Comparison of ENCODE assay signal across 32 mouse cellular contexts in the genomic region with DNA sequence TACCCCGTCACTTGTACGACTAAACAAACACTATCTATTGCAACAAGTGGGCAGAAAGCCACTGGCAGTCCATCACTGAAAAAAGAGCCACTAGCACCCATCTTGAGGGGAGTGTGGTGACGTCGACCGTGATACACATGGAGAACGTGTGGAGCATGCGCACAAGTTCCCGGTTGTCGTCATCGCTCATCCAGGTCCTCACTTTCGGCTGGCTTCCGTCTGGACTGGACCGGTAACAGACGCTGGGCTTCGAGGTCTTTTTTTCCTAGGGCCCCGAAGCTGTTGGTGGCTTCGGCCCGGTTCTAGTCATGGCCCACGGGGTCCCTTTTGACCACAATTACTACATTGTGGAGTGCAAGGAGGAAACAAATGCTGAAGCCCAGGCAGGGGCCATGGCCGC. TPM values are rescaled to one million over a fixed set of nuclear protein-coding genes. Genes with fewer than 3 reads are reported as not detected.
DNase-seq lines count a peak whose midpoint lies in the region; ATAC-seq and TF ChIP-seq lines count a peak whose summit lies in the region.
"Had no signal": no experiment of that assay in that cellular context is flagged by ENCODE, and none has a peak within 500 bp of the region (broad histone marks: within the 10 kb centered on the region; RNA-seq: fewer than 3 reads in every experiment).

Gene Rhox13, plus strand, starts transcription at position 238 of the 400 bp plus-strand sequence.

- H3K27me3 ChIP-seq in testis, adult 2 months (ENCODE audit: control insufficient read depth, insufficient read depth, low read length): no peaks in the 10 kb centered on the region
- no peaks in the 10 kb centered on the region for H3K27me3 ChIP-seq in ES-Bruce4 (ENCODE audit: control insufficient read depth, insufficient read depth, low read length, poor library complexity, severe bottlenecking)
- H3K27me3 ChIP-seq in forebrain, embryonic 13.5 days: no peaks in the 10 kb centered on the region
- H3K27me3 ChIP-seq: embryonic facial prominence, embryonic 13.5 days; embryonic facial prominence, embryonic 15.5 days; forebrain, embryonic 12.5 days; forebrain, embryonic 15.5 days; Patski had no signal

- H3K4me3 ChIP-seq in testis, adult 2 months (ENCODE audit: control insufficient read depth, low read depth, low read length): peak within 1 kb of the TSS; percentile 93
- peak within 1 kb of the TSS; percentile 7; the same call in 1 of the 2 replicates for H3K4me3 ChIP-seq in ES-Bruce4 (ENCODE audit: low read depth, low read length)
- H3K4me3 ChIP-seq in forebrain, embryonic 13.5 days: no peak within 1 kb of the TSS
- H3K4me3 ChIP-seq: embryonic facial prominence, embryonic 13.5 days; embryonic facial prominence, embryonic 15.5 days; erythroblast, embryonic 14.5 days; forebrain, embryonic 10.5 days; forebrain, embryonic 12.5 days; forebrain, embryonic 15.5 days had no signal

- no peaks in the 10 kb centered on the region for H3K36me3 ChIP-seq in testis, adult 2 months (ENCODE audit: control insufficient read depth, insufficient read depth, low read length)
- H3K36me3 ChIP-seq in ES-Bruce4 (ENCODE audit: control insufficient read depth, insufficient read depth, low read length, poor library complexity, severe bottlenecking): no peaks in the 10 kb centered on the region
- no peaks in the 10 kb centered on the region for H3K36me3 ChIP-seq in forebrain, embryonic 13.5 days (ENCODE audit: poor library complexity, severe bottlenecking)
- H3K36me3 ChIP-seq: embryonic facial prominence, embryonic 13.5 days; embryonic facial prominence, embryonic 15.5 days; forebrain, embryonic 10.5 days; forebrain, embryonic 12.5 days; forebrain, embryonic 15.5 days; G1E had no signal

- ATAC-seq in monocyte, adult 5-6 weeks (replicated peaks; ENCODE audit: insufficient number of reproducible peaks, low FRiP score, low TSS enrichment, poor library complexity, severe bottlenecking): no peak
- no peak for ATAC-seq in forebrain, embryonic 13.5 days
- ATAC-seq: activated CD4-positive, CD25-positive, alpha-beta regulatory T cell, adult 4 months; CD4-positive, CD25-positive, alpha-beta regulatory T cell, adult 4 months; forebrain, embryonic 15.5 days; forebrain, postnatal 0 days; Patski had no signal

- TF ChIP-seq EP300 in ES-Bruce4 (IDR thresholded peaks at IDR 0.05; ENCODE audit: insufficient read depth, low read depth, low read length): no peak

- no peak for TF ChIP-seq CTCF in testis, adult 2 months (IDR thresholded peaks at IDR 0.05; ENCODE audit: control insufficient read depth, insufficient read depth, insufficient replicate concordance, low read depth, low read length)
- no peak for TF ChIP-seq CTCF in ES-Bruce4 (IDR thresholded peaks at IDR 0.05; ENCODE audit: low read depth, low read length)

- no peak for DNase-seq in testis, postnatal 10 days (ENCODE audit: low spot score)
- peak; percentile 39 for DNase-seq in R1 (ENCODE audit: low read depth, low spot score)
- peak; percentile 75 for DNase-seq in testis, postnatal 14 days (ENCODE audit: low spot score)
- no peak for DNase-seq in left cerebral cortex, postnatal 25 days (ENCODE audit: low spot score in 2 of 2)
- DNase-seq: adrenal gland, adult 8-10 months; adrenal gland, postnatal 14 days; adrenal gland, postnatal 36 days; B cell, adult 2 months; cerebellum, adult 11-12 months; cerebellum, adult 2 months; cerebellum, adult 9-10 months; cerebellum, postnatal 10 days; cerebellum, postnatal 36 days; embryo, embryonic 11 days; forebrain, postnatal 0 days had no signal

- H3K27ac ChIP-seq in testis, adult 2 months (ENCODE audit: control insufficient read depth, insufficient read depth, low read depth, low read length): peak within 1 kb of the TSS; percentile 87
- no peak within 1 kb of the TSS for H3K27ac ChIP-seq in ES-Bruce4 (ENCODE audit: insufficient read depth, low read length)
- no peak within 1 kb of the TSS for H3K27ac ChIP-seq in forebrain, embryonic 13.5 days
- H3K27ac ChIP-seq: embryonic facial prominence, embryonic 13.5 days; embryonic facial prominence, embryonic 15.5 days; forebrain, embryonic 10.5 days; forebrain, embryonic 12.5 days; forebrain, embryonic 15.5 days had no signal

- no peaks in the 10 kb centered on the region for H3K9me3 ChIP-seq in ES-Bruce4 (replicated peaks; ENCODE audit: control insufficient read depth, insufficient read depth, low read length, poor library complexity, severe bottlenecking)
- H3K9me3 ChIP-seq in forebrain, embryonic 13.5 days (replicated peaks): peaks cover 16% of the 10 kb centered on the region; the same call in 1 of the 2 replicates
- H3K9me3 ChIP-seq: embryonic facial prominence, embryonic 15.5 days had no signal

- 95% methylated on average over 20 of the region's 20 CpGs for WGBS in forebrain, embryonic 13.5 days

- H3K4me1 ChIP-seq in testis, adult 2 months (ENCODE audit: control insufficient read depth, insufficient read depth, low read length): no peaks in the 10 kb centered on the region
- no peaks in the 10 kb centered on the region for H3K4me1 ChIP-seq in ES-Bruce4 (ENCODE audit: control insufficient read depth, insufficient read depth, low read length)
- no peaks in the 10 kb centered on the region for H3K4me1 ChIP-seq in forebrain, embryonic 13.5 days
- H3K4me1 ChIP-seq: embryonic facial prominence, embryonic 13.5 days; embryonic facial prominence, embryonic 15.5 days; forebrain, embryonic 10.5 days; forebrain, embryonic 12.5 days; forebrain, embryonic 15.5 days had no signal

- no peak within 1 kb of the TSS for H3K9ac ChIP-seq in ES-Bruce4 (ENCODE audit: low read depth, poor library complexity, severe bottlenecking)
- H3K9ac ChIP-seq in forebrain, embryonic 13.5 days: no peak within 1 kb of the TSS
- H3K9ac ChIP-seq: embryonic facial prominence, embryonic 13.5 days; embryonic facial prominence, embryonic 15.5 days; forebrain, embryonic 12.5 days; forebrain, embryonic 15.5 days; forebrain, postnatal 0 days had no signal

- H3K4me2 ChIP-seq in forebrain, embryonic 13.5 days: no peak within 1 kb of the TSS
- H3K4me2 ChIP-seq: embryonic facial prominence, embryonic 13.5 days; embryonic facial prominence, embryonic 15.5 days; forebrain, embryonic 12.5 days; forebrain, embryonic 15.5 days had no signal

- intact Hi-C loops in left cerebral cortex, postnatal 25 days (cut with DNase I): no loop called here

- TF ChIP-seq POLR2A in testis, adult 2 months (IDR thresholded peaks at IDR 0.05; ENCODE audit: control insufficient read depth, low read depth, low read length): peak; percentile 47; the same call in 1 of the 2 replicates
- no peak for TF ChIP-seq POLR2A in ES-Bruce4 (IDR thresholded peaks at IDR 0.05; ENCODE audit: insufficient read depth, low read length)

RNA-seq across cellular contexts. Expression of gene Rhox13, which starts in this region (rescaled TPM):
- 6.0 TPM in 2 replicates for polyA plus RNA-seq in testis, adult 2 months (2012; rRNA removed)
- 1.3 TPM in 1 of 2 replicates, not detected in the other for polyA plus RNA-seq in ES-Bruce4 (2011; ENCODE audit: insufficient read depth, insufficient read length, low read depth, missing spikeins)
- not detected in 3 replicates for total RNA-seq in monocyte, adult 5-6 weeks (2017)
- polyA plus RNA-seq in forebrain, embryonic 13.5 days (2015; fragmentation: Nextera tagmentation; extraction: Ambion mirVana): not detected in 2 replicates
- not detected for total RNA-seq in left cerebral cortex, postnatal 25 days (2021)
- total RNA-seq: adrenal gland, adult 18-20 months; adrenal gland, adult 8-10 months; adrenal gland, postnatal 14 days; adrenal gland, postnatal 36 days; common myeloid progenitor, adult 5-6 weeks; forebrain, postnatal 0 days; G1E had no signal
- polyA plus RNA-seq: activated CD4-positive, CD25-positive, alpha-beta regulatory T cell, adult 4 months; CD4-positive, CD25-positive, alpha-beta regulatory T cell, adult 4 months; cerebellum, adult 2 months; embryonic facial prominence, embryonic 11.5 days; embryonic facial prominence, embryonic 13.5 days; embryonic facial prominence, embryonic 15.5 days; erythroblast, embryonic 14.5 days; forebrain, embryonic 10.5 days; forebrain, embryonic 12.5 days; forebrain, embryonic 15.5 days; forebrain, postnatal 0 days; G1E; Patski had no signal

Comparison
In these comparisons a context has a peak if more than half of its experiments do, and no peak if none do; other contexts are left out.
1. DNase-seq: peak in R1 (single experiment) and testis, postnatal 14 days (single experiment); none in testis, postnatal 10 days (single experiment) and left cerebral cortex, postnatal 25 days (0 of 2).